1 mouse cellular context compared by ENCODE assay signal in genomic region chr11:88938770-88939169, GRCm38 (mm10).
TF ChIP-seq lines count a peak whose summit lies in the region.

No protein-coding gene starts in this region.

TF ChIP-seq in CH12.LX, 34 proteins besides CTCF, POLR2A, EP300 and RAD21:
- TF ChIP-seq ZC3H11A (IDR thresholded peaks at IDR 0.05; ENCODE audit: low read depth, low read length), result no peak
- no peak for TF ChIP-seq NELFE (IDR thresholded peaks at IDR 0.05; ENCODE audit: low read depth, low read length)
- no peak for TF ChIP-seq ZKSCAN1 (IDR thresholded peaks at IDR 0.05; ENCODE audit: borderline replicate concordance, low read depth, low read length)
- TF ChIP-seq MAX (IDR thresholded peaks at IDR 0.05; ENCODE audit: low read length), result no peak
- TF ChIP-seq PAX5 (IDR thresholded peaks at IDR 0.05; ENCODE audit: low read length), result no peak
- no peak for TF ChIP-seq TBP (conservative IDR thresholded peaks at IDR 0.05; ENCODE audit: low read depth, low read length)
- no peak for TF ChIP-seq GABPA (IDR thresholded peaks at IDR 0.05; ENCODE audit: insufficient replicate concordance, low read depth, low read length)
- TF ChIP-seq JUN (IDR thresholded peaks at IDR 0.05; ENCODE audit: insufficient read depth, low read depth, low read length), result no peak
- TF ChIP-seq ZMIZ1 (IDR thresholded peaks at IDR 0.05; ENCODE audit: low read depth, low read length), result no peak
- no peak for TF ChIP-seq MEF2A (IDR thresholded peaks at IDR 0.05; ENCODE audit: borderline replicate concordance, low read depth, low read length)
- TF ChIP-seq MAZ (IDR thresholded peaks at IDR 0.05; ENCODE audit: low read depth, low read length), result no peak
- TF ChIP-seq UBTF (IDR thresholded peaks at IDR 0.05; ENCODE audit: low read depth, low read length), result no peak
- no peak for TF ChIP-seq MXI1 (IDR thresholded peaks at IDR 0.05; ENCODE audit: low read depth, low read length)
- no peak for TF ChIP-seq ETS1 (conservative IDR thresholded peaks at IDR 0.05; ENCODE audit: low read depth, low read length)
TF ChIP-seq in CH12.LX: peak in this region for 0.
